Mouse (Mus musculus) embryonic fibroblast, embryonic 13.5 days (primary cell): Measurements from ENCODE around the gene Cbarp.
A peak's percentile ranks its signal among the peaks of the same experiment; 100 is the strongest.

ENCODE experiments used
- CTCF ChIP-seq: IDR thresholded peaks from 2 replicates; pipeline ENCODE4 v1.5.1; 2011; ENCODE audit warnings: mild to moderate bottlenecking, control low read depth, low read length, moderate library complexity, borderline replicate concordance; ENCODE audit not compliant: insufficient read depth
- POLR2A ChIP-seq: IDR thresholded peaks from 2 replicates; pipeline ENCODE4 v1.6.1; 2011; ENCODE audit warnings: low read depth, mild to moderate bottlenecking, control low read depth, low read length, moderate library complexity

GRCm38 (mm10) chr10:80104181-80104580 is 36.5 kb downstream of the Cbarp start:
- TF ChIP-seq CTCF, result no peak
- TF ChIP-seq POLR2A, result peak; percentile 56
